Mouse (Mus musculus): ENCODE measurements at regions not wholly inside any gene's neighbourhood (a gene's known extent, or its start where the extent isn't known, plus 50 kb on each side); places are given as distances from the start of the nearest gene placed in this dataset.

GRCm38 (mm10) chr4:46257061-46257795 lies 61.1 kb upstream of the Xpa start:
- ATAC-seq (replicated peaks; ENCODE audit: low read depth, poor library complexity, severe bottlenecking) = no peak

GRCm38 (mm10) chr4:46258774-46259173 lies 62.7 kb upstream of the Xpa start:
- no peak for ATAC-seq (replicated peaks; ENCODE audit: low read depth, poor library complexity, severe bottlenecking)

GRCm38 (mm10) chr4:46268564-46269247 lies 72.6 kb upstream of the Xpa start:
- no peak for ATAC-seq (replicated peaks; ENCODE audit: low read depth, poor library complexity, severe bottlenecking)

- ATAC-seq (replicated peaks; ENCODE audit: low read depth, poor library complexity, severe bottlenecking) = no peak
Observed at GRCm38 (mm10) chr4:46271066-46271465, 72.3 kb upstream of the Foxe1 start.

- ATAC-seq (replicated peaks; ENCODE audit: low read depth, poor library complexity, severe bottlenecking) = no peak
Observed at GRCm38 (mm10) chr4:46275773-46276172, 67.6 kb upstream of the Foxe1 start.

GRCm38 (mm10) chr4:46276851-46277581 lies 66.4 kb upstream of the Foxe1 start:
- peak; percentile 58; the same call in 1 of the 2 replicates for ATAC-seq (replicated peaks; ENCODE audit: low read depth, poor library complexity, severe bottlenecking)

GRCm38 (mm10) chr4:46286955-46287354 lies 56.5 kb upstream of the Foxe1 start:
- no peak for ATAC-seq (replicated peaks; ENCODE audit: low read depth, poor library complexity, severe bottlenecking)

GRCm38 (mm10) chr4:46291620-46292254 lies 51.7 kb upstream of the Foxe1 start:
- ATAC-seq (replicated peaks; ENCODE audit: low read depth, poor library complexity, severe bottlenecking) = no peak

Measured in common myeloid progenitor, adult 5-6 weeks (primary cell).